Mouse (Mus musculus) liver, embryonic 14.5 days (tissue): ENCODE data around the gene Sp110. TPM values are rescaled to one million over a fixed set of nuclear protein-coding genes. Genes with fewer than 3 reads are reported as not detected.
"Not testable (repeated sequence)": the region's sequence is repeated elsewhere in the genome, so short reads cannot be mapped to it uniquely, and the experiment has no call there.

Source experiments
- ATAC-seq: fragments of 200-750 bp; cut with Nextera tagmentation; 2 replicates; pipeline ENCODE4 v1.8.0; 2017; ENCODE audit warnings: moderate number of reproducible peaks, mild to moderate bottlenecking, moderate library complexity; ENCODE audit not compliant: insufficient read depth
- DNase-seq, 3 experiments: peaks; one replicate each; pipeline ENCODE4 v3.0.0-alpha.2; 2012 to 2013; ENCODE audit warnings: low read depth in 3 of 3, low spot score in 3 of 3
- H3K27ac ChIP-seq: fragments of 300-500 bp; sonication (generic); 2 replicates; pipeline ENCODE4 v1.5.1; 2014; ENCODE audit warnings: moderate library complexity, mild to moderate bottlenecking, control low read depth, inconsistent platforms
- H3K27me3 ChIP-seq: fragments of 300-500 bp; sonication (generic); 2 replicates; pipeline ENCODE4 v1.6.1; 2014; ENCODE audit warnings: mild to moderate bottlenecking, low read length, moderate library complexity; ENCODE audit not compliant: control insufficient read depth, insufficient read depth
- H3K36me3 ChIP-seq: fragments of 300-500 bp; sonication (generic); replicated peaks from 2 replicates; pipeline ENCODE4 v1.6.1; 2014; ENCODE audit warnings: low read depth; ENCODE audit not compliant: control insufficient read depth, insufficient read depth
- H3K4me1 ChIP-seq, 2 experiments: fragments of 200-500 bp in 1 of 2; fragments of 300-500 bp in 1 of 2; sonication (generic) in 1 of 2; replicated peaks; 2 replicates each; pipeline ENCODE4 v1.6.1; 2012 to 2014; ENCODE audit warnings: antibody characterized with exemption in 1 of 2, inconsistent platforms in 1 of 2, low read length in 1 of 2; ENCODE audit not compliant: control insufficient read depth in 2 of 2, insufficient read depth in 2 of 2
- H3K4me2 ChIP-seq: fragments of 300-500 bp; sonication (generic); 2 replicates; pipeline ENCODE4 v1.6.1; 2014; ENCODE audit warnings: low read depth, mild to moderate bottlenecking, control low read depth, moderate library complexity
- H3K4me3 ChIP-seq, 2 experiments: fragments of 200-500 bp in 1 of 2; fragments of 300-500 bp in 1 of 2; sonication (generic) in 1 of 2; 2 replicates each; pipeline ENCODE4 v1.5.1; 2012 to 2014; ENCODE audit warnings: low read depth in 2 of 2, low read length in 2 of 2, mild to moderate bottlenecking in 2 of 2, control low read depth in 1 of 2, inconsistent platforms in 1 of 2, moderate library complexity in 1 of 2; ENCODE audit not compliant: insufficient read depth in 1 of 2
- H3K9ac ChIP-seq: fragments of 300-500 bp; sonication (generic); replicated peaks from 2 replicates; pipeline ENCODE4 v1.6.1; 2014; ENCODE audit warnings: mild to moderate bottlenecking, control low read depth, moderate library complexity
- H3K9me3 ChIP-seq: fragments of 300-500 bp; sonication (generic); 2 replicates; pipeline ENCODE4 v1.6.1; 2016; ENCODE audit warnings: low read length, mixed read lengths; ENCODE audit not compliant: control insufficient read depth
- WGBS: fragments of 180-500 bp; shearing (Covaris S2); extraction: QIAGEN DNeasy Blood & Tissue Kit; methylation state at CpG from one replicate; pipeline ENCODE4 v1.1.7; 2014; ENCODE audit not compliant: insufficient replicate concordance; 5-methylcytosine and 5-hydroxymethylcytosine counted together
- polyA plus RNA-seq, 2 experiments: library from polyadenylated mRNA; depleted of rRNA in 1 of 2; stranded (reverse) in 1 of 2; unstranded in 1 of 2; fragments of >200 nt; fragmentation: Nextera tagmentation in 1 of 2; extraction: Ambion mirVana in 1 of 2; gene quantifications; 2 replicates each; pipeline versions ENCODE4 v1.2.1 to v1.2.3; 2012 to 2014

The Sp110 gene
- polyA plus RNA-seq, 2 experiments: 3.5 to 5.3 TPM

GRCm38 (mm10) chr1:85546442-85546841 is 52.2 kb downstream of the Sp110 start:
- not testable (repeated sequence) for H3K9me3 ChIP-seq, DNase-seq, H3K4me3 ChIP-seq, H3K4me2 ChIP-seq, H3K27ac ChIP-seq, ATAC-seq, H3K36me3 ChIP-seq, H3K9ac ChIP-seq, H3K4me1 ChIP-seq, H3K27me3 ChIP-seq

- not testable (repeated sequence) for H3K4me1 ChIP-seq, H3K27me3 ChIP-seq, DNase-seq, H3K9ac ChIP-seq, H3K36me3 ChIP-seq, ATAC-seq, H3K4me3 ChIP-seq, H3K9me3 ChIP-seq, H3K4me2 ChIP-seq, H3K27ac ChIP-seq
- WGBS: 59% methylated on average over 3 of the region's 4 CpGs
These were observed 54.8 kb downstream of the Sp110 start for GRCm38 (mm10) chr1:85543818-85544217.

- H3K36me3 ChIP-seq, H3K9ac ChIP-seq, H3K9me3 ChIP-seq, H3K4me3 ChIP-seq, H3K27me3 ChIP-seq, H3K4me2 ChIP-seq, ATAC-seq, H3K4me1 ChIP-seq, H3K27ac ChIP-seq, DNase-seq: not testable (repeated sequence)
- WGBS: 59% methylated on average over 13 of the region's 15 CpGs
These were observed 70.0 kb downstream of the Sp110 start for GRCm38 (mm10) chr1:85528451-85529110.

Other genes starting within 250 kb of the Sp110 start
- not detected in 2 replicates for gene G530012D18Rik, start 23.1 kb downstream of the Sp110 start, polyA plus RNA-seq (2012; rRNA removed)
- 0.56 TPM in 1 of 2 replicates, not detected in the other for gene G530012D18Rik, start 23.1 kb downstream of the Sp110 start, polyA plus RNA-seq (2014; fragmentation: Nextera tagmentation; extraction: Ambion mirVana)
- gene Sp140, start 1.6 kb upstream of the Sp110 start, polyA plus RNA-seq (2012; rRNA removed): 2.4 and 3.0 TPM in 2 replicates
- gene Sp140, start 1.6 kb upstream of the Sp110 start, polyA plus RNA-seq (2014; fragmentation: Nextera tagmentation; extraction: Ambion mirVana): 3.2 and 3.7 TPM in 2 replicates
- 1.0 and 2.0 TPM in 2 replicates for gene Sp100, start 51.2 kb upstream of the Sp110 start, polyA plus RNA-seq (2012; rRNA removed)
- gene Sp100, start 51.2 kb upstream of the Sp110 start, polyA plus RNA-seq (2014; fragmentation: Nextera tagmentation; extraction: Ambion mirVana): 2.6 and 3.2 TPM in 2 replicates
- 1.7 and 2.9 TPM in 2 replicates for gene A630001G21Rik, start 179.8 kb upstream of the Sp110 start, polyA plus RNA-seq (2012; rRNA removed)
- gene A630001G21Rik, start 179.8 kb upstream of the Sp110 start, polyA plus RNA-seq (2014; fragmentation: Nextera tagmentation; extraction: Ambion mirVana): 1.9 and 2.6 TPM in 2 replicates
- 14.4 and 20.4 TPM in 2 replicates for gene Cab39, start 194.6 kb upstream of the Sp110 start, polyA plus RNA-seq (2012; rRNA removed)
- gene Cab39, start 194.6 kb upstream of the Sp110 start, polyA plus RNA-seq (2014; fragmentation: Nextera tagmentation; extraction: Ambion mirVana): 15.8 and 16.9 TPM in 2 replicates